Mouse (Mus musculus) embryo, embryonic 10.5 days (tissue): ENCODE measurements around the gene Ccl9.

Source experiments
- DNase-seq: peaks from one replicate; pipeline ENCODE4 v3.0.0-alpha.2; 2015; ENCODE audit warnings: low spot score

Gene Ccl9

GRCm38 (mm10) chr11:83578186-83578760 is at the start of gene Ccl9:
Ccl9 (minus strand) TSS chr11:83578636.
- DNase-seq, result peak; percentile 29

DNA sequence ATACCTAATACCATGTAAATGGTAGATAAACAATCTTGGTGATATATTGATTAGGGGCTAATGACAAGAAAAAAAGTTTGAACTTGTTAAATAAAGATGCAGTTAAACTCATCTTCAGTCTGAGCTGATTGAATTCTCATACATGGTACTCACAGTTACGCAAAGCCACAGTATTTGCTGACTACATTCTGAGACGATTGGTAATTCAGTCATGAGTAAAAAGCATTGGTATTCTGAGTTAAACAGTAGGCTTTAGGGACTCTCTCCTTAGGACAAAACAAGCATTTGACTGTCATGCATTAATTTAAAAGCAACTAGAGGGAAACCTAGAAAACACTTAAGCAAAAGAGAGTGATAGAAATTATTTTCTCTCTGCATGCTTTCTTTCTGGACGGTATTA is 45.1 kb upstream of the Ccl9 start:
- DNase-seq, result no peak

- DNase-seq, result no peak
These were observed 40.6 kb upstream of the Ccl9 start for GRCm38 (mm10) chr11:83619037-83619436.

- DNase-seq, result no peak
These were observed 39.8 kb upstream of the Ccl9 start for GRCm38 (mm10) chr11:83618238-83618637.

DNA sequence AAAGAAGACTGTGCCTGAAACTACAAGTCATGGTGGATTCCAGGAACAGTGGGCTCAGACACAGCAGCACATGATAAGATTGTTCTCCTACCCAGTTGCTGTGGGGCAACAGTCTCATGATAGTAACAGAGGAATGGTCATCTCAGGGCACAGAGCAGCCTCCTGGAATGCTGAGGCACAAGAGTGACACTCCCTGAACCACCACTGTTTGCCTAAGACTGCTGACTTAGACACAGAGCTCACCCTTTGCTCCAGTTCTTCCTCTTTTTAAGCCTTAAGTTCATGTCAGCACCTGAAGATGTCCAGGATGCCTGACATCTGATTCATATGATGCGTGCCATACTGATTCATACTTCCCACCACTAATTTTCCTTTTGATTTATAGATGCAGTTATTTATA is 38.1 kb upstream of the Ccl9 start:
- DNase-seq, result no peak

DNA sequence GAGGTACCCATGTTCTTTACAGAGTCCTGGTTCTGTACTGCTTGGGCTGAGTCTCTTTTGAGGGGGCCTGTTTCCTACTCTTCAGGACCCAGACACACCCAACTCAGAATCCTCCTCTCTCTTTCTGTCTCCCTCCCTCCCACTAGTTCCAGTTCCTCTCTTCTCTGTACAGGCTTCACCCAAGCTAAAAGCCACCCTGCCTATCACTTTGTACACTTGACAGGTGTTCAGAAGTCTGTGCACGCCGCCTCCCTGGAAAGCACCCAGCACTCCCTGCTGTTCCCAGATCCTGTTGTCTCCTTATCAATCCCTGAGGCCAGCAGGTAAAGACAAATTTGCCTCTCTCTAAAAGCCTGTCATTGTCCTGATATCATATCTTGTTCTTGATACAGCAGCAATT is 32.5 kb upstream of the Ccl9 start:
- no peak for DNase-seq

GRCm38 (mm10) chr11:83606396-83606795 is 28.0 kb upstream of the Ccl9 start:
- DNase-seq, result no peak

DNA sequence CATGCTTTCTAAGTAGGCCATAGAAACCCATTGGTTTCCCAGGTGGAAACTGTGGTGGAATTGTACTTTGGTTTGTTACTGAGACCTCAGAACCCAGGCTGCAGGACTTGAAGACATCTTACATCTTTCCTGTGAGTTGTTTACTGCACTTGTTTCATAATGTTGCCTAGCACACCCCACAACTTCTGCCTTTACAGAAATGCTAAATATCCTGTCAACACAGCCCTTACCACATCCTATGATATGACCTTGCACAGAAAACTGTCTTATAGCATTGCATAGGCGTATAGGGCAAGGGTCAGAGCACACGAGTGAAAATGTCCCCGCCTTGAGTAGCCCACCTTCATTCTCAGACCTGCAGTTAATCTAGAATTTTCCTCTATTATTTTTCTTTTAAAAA is 27.1 kb upstream of the Ccl9 start:
- no peak for DNase-seq

- no peak for DNase-seq
These were observed 26.3 kb upstream of the Ccl9 start for GRCm38 (mm10) chr11:83604698-83605097.

- no peak for DNase-seq
These were observed 25.0 kb upstream of the Ccl9 start for GRCm38 (mm10) chr11:83603399-83603798.

DNA sequence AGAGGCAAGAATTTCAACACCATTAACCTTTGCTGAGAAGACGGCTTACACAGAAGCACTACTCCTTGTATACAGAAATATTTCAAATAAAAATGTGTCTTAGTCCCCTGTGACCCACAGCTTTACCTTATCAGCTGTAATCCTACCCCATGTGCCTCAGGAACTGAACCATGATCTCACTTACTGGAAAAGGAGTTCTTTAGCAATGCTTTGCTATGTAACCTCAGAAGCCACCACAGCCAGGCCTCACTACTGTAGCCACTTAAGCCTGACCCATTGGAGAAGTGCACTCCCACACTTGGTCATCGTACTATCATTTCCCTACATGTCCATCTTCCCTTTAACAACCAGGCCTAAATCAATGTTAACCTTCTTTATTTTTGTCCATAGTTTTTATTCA is 22.1 kb upstream of the Ccl9 start:
- no peak for DNase-seq

DNA sequence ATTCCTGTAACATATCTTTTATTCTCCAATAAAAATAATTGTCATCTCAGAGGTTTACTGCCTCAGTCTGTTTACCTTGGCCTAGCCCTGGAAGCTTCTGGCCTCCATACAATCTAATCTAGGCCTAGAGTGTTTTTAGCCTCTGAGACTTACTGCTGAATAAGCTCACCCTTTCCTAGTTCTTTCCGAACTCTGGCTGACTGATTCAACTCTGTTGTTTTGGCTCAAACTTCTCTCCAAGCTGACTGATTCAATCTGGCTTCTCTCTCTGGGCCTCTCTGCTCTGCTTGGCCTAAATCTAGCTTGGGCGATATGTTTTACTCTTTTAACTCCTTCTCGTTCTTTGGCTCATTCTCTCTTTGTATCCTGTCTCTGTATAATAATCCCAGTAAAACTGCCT is 20.6 kb upstream of the Ccl9 start:
- no peak for DNase-seq

- no peak for DNase-seq
These were observed 19.9 kb upstream of the Ccl9 start for GRCm38 (mm10) chr11:83598207-83598837.

DNA sequence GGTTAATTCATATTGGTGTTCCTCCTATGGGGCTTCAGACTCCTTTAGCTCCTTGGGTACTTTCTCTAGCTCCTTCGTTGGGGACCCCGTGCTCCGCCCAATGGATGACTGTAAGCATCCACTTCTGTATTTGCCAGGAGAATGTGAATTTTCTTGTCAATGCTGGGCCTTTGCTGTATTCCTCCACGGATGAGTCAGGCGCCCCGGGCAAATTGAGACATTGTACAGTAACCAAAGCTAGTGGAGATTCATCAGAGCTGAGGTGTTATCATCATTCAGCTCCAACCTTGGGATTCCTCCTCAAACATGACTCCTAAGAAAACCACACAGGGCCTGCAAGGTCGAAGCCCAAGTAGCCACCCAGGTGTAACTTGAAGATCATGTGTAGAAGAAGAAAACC is 19.4 kb upstream of the Ccl9 start:
- DNase-seq, result no peak

DNA sequence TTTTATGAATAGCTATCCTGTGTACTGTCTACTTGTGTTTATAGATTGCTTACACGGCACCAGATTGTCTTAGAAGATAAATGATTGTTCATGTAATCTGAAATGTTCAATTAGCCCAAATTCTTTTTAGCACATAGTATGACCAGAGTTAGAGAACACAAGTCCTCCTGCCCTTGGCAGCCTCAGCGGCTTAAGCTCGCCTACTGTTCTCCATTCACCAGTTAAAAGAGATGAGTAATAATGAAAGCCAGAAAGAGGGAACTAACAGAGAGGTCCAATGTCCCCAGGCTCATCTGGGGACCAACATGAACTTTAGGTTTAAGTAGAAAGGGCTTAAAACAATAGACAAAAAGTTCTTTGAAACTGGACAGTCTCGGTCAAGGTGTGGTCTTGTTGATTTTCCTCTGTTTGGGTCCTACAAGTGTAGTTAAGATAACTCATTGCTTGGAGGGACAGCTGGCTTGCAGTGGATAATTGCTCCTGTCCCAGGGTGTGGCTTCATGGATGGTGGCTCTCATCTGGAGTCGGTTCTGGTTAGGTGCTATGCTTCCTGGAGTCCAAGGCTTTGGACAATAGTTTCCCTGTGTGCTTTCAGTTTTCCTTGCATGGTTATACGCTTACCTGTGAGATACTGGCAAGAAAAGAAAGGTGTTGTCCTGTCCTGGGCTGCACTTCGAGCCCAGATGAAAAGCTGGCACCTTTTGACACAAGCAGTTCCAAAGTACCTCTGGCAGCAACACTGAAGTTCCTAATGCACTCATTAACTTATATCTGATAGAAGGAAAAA is 17.4 kb upstream of the Ccl9 start:
- no peak for DNase-seq

- no peak for DNase-seq
These were observed 15.0 kb upstream of the Ccl9 start for GRCm38 (mm10) chr11:83593453-83593852.

- peak; percentile 38 for DNase-seq
These were observed 14.4 kb upstream of the Ccl9 start, which contains the start of gene Ccl6 for GRCm38 (mm10) chr11:83592853-83593252. Ccl6 (minus strand) TSS chr11:83593087.

DNA sequence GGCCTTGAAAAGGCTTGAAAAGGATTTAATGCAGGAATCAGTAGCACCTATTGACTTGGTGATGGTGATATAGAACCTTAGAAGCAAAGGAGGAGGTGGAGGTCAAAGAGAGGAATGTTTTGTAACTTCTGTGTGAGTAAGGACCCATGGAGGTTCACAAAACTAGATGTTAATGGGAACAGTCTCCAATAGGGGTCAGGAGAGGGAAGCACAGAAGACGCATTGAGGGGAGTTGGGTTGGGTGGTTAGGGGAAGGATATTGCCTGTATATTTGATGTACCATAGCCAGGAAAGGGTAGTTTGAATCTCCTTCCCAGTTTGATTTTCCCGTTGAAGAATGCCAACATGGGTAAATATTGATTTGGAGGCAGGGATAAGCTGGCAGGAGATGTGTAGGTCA is 5.8 kb upstream of the Ccl9 start:
- no peak for DNase-seq

DNA sequence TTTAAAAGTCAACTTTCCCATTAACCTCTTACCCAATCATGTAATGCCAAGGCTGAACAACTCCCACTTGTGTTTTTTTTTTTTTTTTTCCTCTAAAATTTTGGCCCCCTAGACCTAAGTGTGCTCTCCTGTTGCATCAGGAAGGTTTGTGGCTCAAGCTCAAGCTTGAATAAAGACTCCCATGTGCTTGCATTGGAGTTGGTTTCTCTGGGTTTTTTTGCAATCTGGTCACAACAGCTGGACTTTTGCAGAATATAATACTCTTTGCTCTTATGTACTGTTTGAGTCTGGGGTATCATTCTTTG is 5.0 kb upstream of the Ccl9 start:
- no peak for DNase-seq

- peak; percentile 50 for DNase-seq
These were observed 4.4 kb upstream of the Ccl9 start for GRCm38 (mm10) chr11:83582626-83583449.

DNA sequence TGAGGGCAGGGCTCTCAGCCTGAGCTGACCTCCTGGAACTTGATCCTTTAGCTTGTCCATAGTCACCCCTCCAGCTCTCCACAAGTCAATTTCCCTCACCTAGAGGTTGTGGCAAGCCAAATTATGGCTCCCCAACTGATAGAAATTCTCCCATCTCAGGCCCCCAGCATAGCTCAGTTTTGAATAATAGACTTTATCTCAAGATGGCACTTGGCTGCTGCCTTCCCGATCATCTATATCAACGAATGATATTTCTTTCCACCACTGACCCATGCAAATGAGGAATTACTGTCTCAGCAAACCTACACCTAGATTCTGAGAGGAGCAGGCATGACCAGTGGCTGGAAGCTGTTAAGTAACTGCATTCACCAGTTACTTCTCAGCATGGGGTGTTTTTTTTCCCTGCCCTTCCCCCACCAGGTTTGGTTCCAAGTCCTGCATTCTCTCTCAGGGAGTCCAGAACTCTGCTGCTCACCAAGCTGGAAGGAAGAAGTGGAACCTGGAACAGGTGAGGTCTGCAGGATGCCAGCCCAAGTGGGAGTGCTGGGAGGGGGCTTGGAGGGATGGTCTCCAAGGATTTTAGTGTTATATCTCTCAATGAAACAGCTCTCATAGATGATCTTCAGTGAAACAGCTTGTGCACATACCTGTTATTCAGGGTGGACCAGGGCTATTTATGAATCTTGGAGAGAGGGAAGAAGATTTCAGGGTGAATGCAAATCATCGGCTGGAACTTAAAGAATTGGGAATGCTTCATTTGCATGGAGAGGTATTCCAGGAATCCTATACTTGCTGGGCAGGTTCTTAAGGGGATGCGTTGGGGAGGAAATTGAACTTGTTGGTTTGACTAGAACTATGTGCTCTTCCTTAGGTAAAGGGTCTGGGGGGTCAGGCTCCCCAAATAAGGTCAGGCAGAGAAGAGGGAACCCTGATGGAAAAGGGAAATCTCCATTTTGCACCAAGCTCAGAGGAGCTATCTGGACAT is 3.5 kb upstream of the Ccl9 start:
- no peak for DNase-seq
